Mouse (Mus musculus): ENCODE results near the gene Gm6169.
"Not testable (repeated sequence)": the region's sequence is repeated elsewhere in the genome, so short reads cannot be mapped to it uniquely, and the experiment has no call there.

Gm6169 gene

GRCm38 (mm10) chr13:97099187-97099852 is at the start of gene Gm6169:
TSS of gene Gm6169 (minus strand) at chr13:97099237.
- DNase-seq, result peak; percentile 70

GRCm38 (mm10) chr13:97145834-97146233 is 46.8 kb upstream of the Gm6169 start:
- DNase-seq, result peak; percentile 51

GRCm38 (mm10) chr13:97142321-97142720 is 43.3 kb upstream of the Gm6169 start:
- DNase-seq, result no peak

GRCm38 (mm10) chr13:97138404-97138931 is 39.4 kb upstream of the Gm6169 start:
- not testable (repeated sequence) for DNase-seq

GRCm38 (mm10) chr13:97137466-97138400 is 38.7 kb upstream of the Gm6169 start, which contains the start of the genes Gfm2 and Nsa2:
TSS of gene Gfm2 (plus strand) at chr13:97137937.
TSS of gene Nsa2 (minus strand) at chr13:97137937.
- peak; percentile 93 for DNase-seq

- DNase-seq, result not testable (repeated sequence)
Measured at GRCm38 (mm10) chr13:97130413-97130812, 31.4 kb upstream of the Gm6169 start.

GRCm38 (mm10) chr13:97129654-97130053 is 30.6 kb upstream of the Gm6169 start:
- not testable (repeated sequence) for DNase-seq

- DNase-seq, result no peak
Measured at GRCm38 (mm10) chr13:97121341-97121740, 22.3 kb upstream of the Gm6169 start.

GRCm38 (mm10) chr13:97109046-97109445 is 10.0 kb upstream of the Gm6169 start:
- DNase-seq, result no peak

- not testable (repeated sequence) for DNase-seq
Measured at GRCm38 (mm10) chr13:97107721-97108120, 8.7 kb upstream of the Gm6169 start.

GRCm38 (mm10) chr13:97104996-97105395 is 6.0 kb upstream of the Gm6169 start:
- DNase-seq, result no peak

- no peak for DNase-seq
Measured at GRCm38 (mm10) chr13:97095726-97096125, 3.3 kb downstream of the Gm6169 start.

GRCm38 (mm10) chr13:97088183-97088582 is 10.9 kb downstream of the Gm6169 start:
- DNase-seq, result no peak

- DNase-seq, result no peak
Measured at GRCm38 (mm10) chr13:97087421-97087820, 11.6 kb downstream of the Gm6169 start.

- DNase-seq, result no peak
Measured at GRCm38 (mm10) chr13:97086316-97086715, 12.7 kb downstream of the Gm6169 start.

- no peak for DNase-seq
Measured at GRCm38 (mm10) chr13:97082432-97082831, 16.6 kb downstream of the Gm6169 start.

- no peak for DNase-seq
Measured at GRCm38 (mm10) chr13:97080615-97081014, 18.4 kb downstream of the Gm6169 start.

GRCm38 (mm10) chr13:97080201-97080600 is 18.8 kb downstream of the Gm6169 start:
- DNase-seq, result no peak

GRCm38 (mm10) chr13:97077556-97077955 is 21.5 kb downstream of the Gm6169 start:
- no peak for DNase-seq

GRCm38 (mm10) chr13:97073497-97073896 is 25.5 kb downstream of the Gm6169 start:
- no peak for DNase-seq

- DNase-seq, result no peak
Measured at GRCm38 (mm10) chr13:97071626-97072241, 27.3 kb downstream of the Gm6169 start.

GRCm38 (mm10) chr13:97070931-97071625 is 28.0 kb downstream of the Gm6169 start:
- no peak for DNase-seq
